Mouse (Mus musculus) frontal cortex, adult 2 months (tissue): ENCODE measurements around the gene Dennd4c. TPM values are rescaled to one million over a fixed set of nuclear protein-coding genes. Genes with fewer than 3 reads are reported as not detected.

Experiments
- DNase-seq, 2 experiments: peaks; one replicate each; pipeline ENCODE4 v3.0.0; 2022; ENCODE audit warnings: low spot score in 1 of 2; ENCODE audit errors: extremely low spot score in 1 of 2
- polyA plus RNA-seq: library from polyadenylated mRNA; depleted of rRNA; stranded (reverse); fragments of >200 nt; gene quantifications from 2 replicates; pipeline ENCODE4 v1.2.3, GENCODE M21; 2012; rRNA removed

Dennd4c gene
- polyA plus RNA-seq, 1 experiment = 7.5 TPM

- no peak for DNase-seq
Measured at GRCm38 (mm10) chr4:86879477-86879876, 131.1 kb downstream of the Dennd4c start.

DNA sequence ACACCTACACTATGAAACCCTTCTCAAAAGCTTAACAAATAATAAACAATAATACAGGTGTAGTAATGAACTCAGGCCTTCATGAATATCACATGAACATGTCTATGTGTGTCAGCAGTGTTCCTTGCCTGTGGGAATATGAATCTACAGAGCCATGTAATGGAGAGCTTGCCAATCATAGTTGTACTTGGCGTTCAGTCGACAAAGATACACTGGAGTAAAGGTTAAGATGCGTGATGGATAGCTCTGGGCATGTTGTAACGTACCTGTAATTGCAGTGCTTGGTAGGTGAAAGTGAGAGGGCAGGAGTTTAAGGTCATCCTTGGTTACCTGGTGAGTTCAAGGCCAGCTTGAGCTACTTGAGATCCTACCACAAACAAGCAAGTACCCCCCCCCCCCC, 132.8 kb downstream of the Dennd4c start:
- DNase-seq = no peak

GRCm38 (mm10) chr4:86882413-86882812, 134.1 kb downstream of the Dennd4c start:
- no peak for DNase-seq

GRCm38 (mm10) chr4:86884945-86885344, 136.6 kb downstream of the Dennd4c start:
- DNase-seq = peak in 1 of 2 experiments; percentile 24

DNA sequence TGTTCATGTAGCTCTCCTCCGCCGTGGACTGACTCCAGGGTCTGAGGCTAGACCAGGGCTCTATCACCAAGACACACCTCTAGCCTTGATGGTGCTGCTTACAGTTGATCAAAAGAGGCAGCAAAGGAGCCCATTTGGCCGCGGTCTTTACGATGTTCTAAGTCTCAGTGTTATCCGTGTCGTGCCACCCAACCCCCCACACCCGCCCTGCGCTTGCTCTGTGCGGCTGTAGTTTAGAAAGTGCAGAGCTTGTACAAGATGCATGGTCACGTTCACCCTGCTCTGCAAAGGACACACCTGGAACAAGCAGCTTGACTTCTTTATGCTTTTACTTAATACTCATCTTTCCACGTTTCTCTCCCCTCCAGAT, 137.4 kb downstream of the Dennd4c start:
- no peak for DNase-seq

GRCm38 (mm10) chr4:86886160-86886878, 138.0 kb downstream of the Dennd4c start:
- no peak for DNase-seq

- no peak for DNase-seq
Measured at GRCm38 (mm10) chr4:86887879-86888278, 139.5 kb downstream of the Dennd4c start.

DNA sequence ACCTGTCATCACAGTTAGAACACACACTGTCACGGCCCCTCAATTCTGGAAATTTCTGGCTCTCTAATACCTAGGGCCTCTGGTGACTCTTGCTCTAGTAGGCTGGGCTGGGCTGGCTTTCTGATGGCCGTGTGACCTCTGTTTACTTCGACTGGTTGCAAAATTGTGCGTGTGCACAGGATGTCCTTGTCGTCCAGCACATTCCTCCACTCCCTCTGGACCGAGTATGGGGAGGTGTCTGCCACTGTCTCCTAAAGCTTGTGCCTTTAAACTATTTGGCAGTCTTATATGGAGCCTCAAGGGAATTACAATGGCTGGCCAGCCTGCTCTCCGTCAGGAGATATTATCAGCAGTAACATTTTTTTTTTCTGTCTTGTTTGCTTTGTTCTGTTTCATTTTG, 149.1 kb downstream of the Dennd4c start:
- no peak for DNase-seq

GRCm38 (mm10) chr4:86898791-86899474, 150.6 kb downstream of the Dennd4c start:
- no peak for DNase-seq

Other genes starting within 250 kb of the Dennd4c start
- 0.06 and 0.10 TPM in 2 replicates for gene Saxo1, start 190.2 kb upstream of the Dennd4c start, polyA plus RNA-seq
- gene Rraga, start 172.9 kb upstream of the Dennd4c start, polyA plus RNA-seq = 109 and 132 TPM in 2 replicates
- gene Haus6, start 136.5 kb upstream of the Dennd4c start, polyA plus RNA-seq = 3.8 and 3.9 TPM in 2 replicates
- gene Plin2, start 78.5 kb upstream of the Dennd4c start, polyA plus RNA-seq = 18.9 and 19.9 TPM in 2 replicates
- gene Rps6, start 108.9 kb downstream of the Dennd4c start, polyA plus RNA-seq = 657 and 684 TPM in 2 replicates
- 4.6 and 5.3 TPM in 2 replicates for gene Acer2, start 125.8 kb downstream of the Dennd4c start, polyA plus RNA-seq